Mouse (Mus musculus) spleen, adult 2 months (tissue): Measurements from ENCODE around the gene Lrrc59.

Experiments
- CTCF ChIP-seq: fragments of 200-500 bp; IDR thresholded peaks from 2 replicates; pipeline ENCODE4 v1.5.1; 2011; ENCODE audit warnings: mild to moderate bottlenecking, inconsistent platforms; ENCODE audit not compliant: insufficient read depth, insufficient read length, insufficient replicate concordance; ENCODE audit errors: extremely low read depth
- POLR2A ChIP-seq: fragments of 200-500 bp; IDR thresholded peaks from 2 replicates; pipeline ENCODE4 v1.6.1; 2011; ENCODE audit warnings: low read depth, low read length, inconsistent platforms

GRCm38 (mm10) chr11:94598437-94599120 is 31.0 kb upstream of the Lrrc59 start:
- TF ChIP-seq CTCF (no peak), POLR2A (no peak)
